ENCODE assay signal across 8 mouse cellular contexts in genomic region chr9:29201163-29202053, GRCm38 (mm10).
DNase-seq lines count a peak whose midpoint lies in the region; ATAC-seq and TF ChIP-seq lines count a peak whose summit lies in the region.

No protein-coding gene starts in this region.

- no peak for ATAC-seq in liver, embryonic 14.5 days (ENCODE audit: insufficient read depth)
- ATAC-seq in liver, embryonic 12.5 days, result no peak
- ATAC-seq in heart, embryonic 13.5 days (ENCODE audit: extremely low read depth, insufficient number of reproducible peaks, low FRiP score, low TSS enrichment), result 0 out of 2 replicates have a peak, but pooled peaks have one; percentile 31
- peak; percentile 80 for ATAC-seq in kidney, embryonic 14.5 days (ENCODE audit: low FRiP score, low TSS enrichment)
- no peak for ATAC-seq in liver, postnatal 0 days

- H3K27me3 ChIP-seq in liver, embryonic 14.5 days (ENCODE audit: control insufficient read depth, insufficient read depth, low read length), result no peaks in the 10 kb centered on the region
- no peaks in the 10 kb centered on the region for H3K27me3 ChIP-seq in liver, embryonic 12.5 days (replicated peaks)
- H3K27me3 ChIP-seq in heart, embryonic 13.5 days (replicated peaks), result no peaks in the 10 kb centered on the region
- H3K27me3 ChIP-seq in kidney, embryonic 14.5 days (ENCODE audit: control insufficient read depth, insufficient read depth, low read length), result no peaks in the 10 kb centered on the region
- H3K27me3 ChIP-seq in liver, postnatal 0 days (ENCODE audit: insufficient read depth, low read length), result no peaks in the 10 kb centered on the region

- no peaks in the 10 kb centered on the region for H3K36me3 ChIP-seq in liver, embryonic 14.5 days (replicated peaks; ENCODE audit: control insufficient read depth, insufficient read depth, low read depth)
- H3K36me3 ChIP-seq in liver, embryonic 12.5 days, result no peaks in the 10 kb centered on the region
- no peaks in the 10 kb centered on the region for H3K36me3 ChIP-seq in heart, embryonic 13.5 days
- no peaks in the 10 kb centered on the region for H3K36me3 ChIP-seq in kidney, embryonic 14.5 days (ENCODE audit: control insufficient read depth, insufficient read depth, low read length)
- no peaks in the 10 kb centered on the region for H3K36me3 ChIP-seq in liver, postnatal 0 days (replicated peaks; ENCODE audit: insufficient read depth, low read length)

- no peak for DNase-seq in liver, embryonic 14.5 days (ENCODE audit: low read depth in 3 of 3, low spot score in 3 of 3)
- DNase-seq in cerebellum, postnatal 36 days, result peak; percentile 70 to 80
- DNase-seq in liver, postnatal 0 days, result no peak
- peak; percentile 9 for DNase-seq in skeletal muscle tissue, adult 2 months (ENCODE audit: low read depth, low spot score)
- DNase-seq in spleen, postnatal 4 days (ENCODE audit: low spot score in 2 of 2), result no peak

- H3K4me1 ChIP-seq in liver, embryonic 14.5 days (replicated peaks; ENCODE audit: control insufficient read depth in 2 of 2, insufficient read depth in 2 of 2, low read length in 1 of 2), result no peaks in the 10 kb centered on the region
- H3K4me1 ChIP-seq in liver, embryonic 12.5 days, result no peaks in the 10 kb centered on the region
- peaks cover 54% of the 10 kb centered on the region for H3K4me1 ChIP-seq in heart, embryonic 13.5 days
- peaks cover 3% of the 10 kb centered on the region; the same call in 1 of the 2 replicates for H3K4me1 ChIP-seq in kidney, embryonic 14.5 days (ENCODE audit: control insufficient read depth, insufficient read depth, low read length)
- H3K4me1 ChIP-seq in liver, postnatal 0 days (ENCODE audit: insufficient read depth), result no peaks in the 10 kb centered on the region

- WGBS in liver, embryonic 14.5 days (ENCODE audit: insufficient replicate concordance), result 50% methylated on average over 14 of the region's 14 CpGs
- 60% methylated on average over 14 of the region's 14 CpGs for WGBS in liver, embryonic 12.5 days (ENCODE audit: insufficient replicate concordance)
- WGBS in heart, embryonic 13.5 days, result 46% methylated on average over 14 of the region's 14 CpGs
- 30% methylated on average over 14 of the region's 14 CpGs for WGBS in kidney, embryonic 14.5 days
- WGBS in liver, postnatal 0 days (ENCODE audit: insufficient replicate concordance), result 54% methylated on average over 14 of the region's 14 CpGs

- TF ChIP-seq EP300 in liver, embryonic 14.5 days (IDR thresholded peaks at IDR 0.05; ENCODE audit: low read depth), result no peak
- no peak for TF ChIP-seq EP300 in liver, postnatal 0 days (IDR thresholded peaks at IDR 0.05; ENCODE audit: low read depth)

- no peak overlapping the region for H3K4me2 ChIP-seq in liver, embryonic 14.5 days (ENCODE audit: low read depth)
- no peak overlapping the region for H3K4me2 ChIP-seq in liver, embryonic 12.5 days
- peak overlapping the region; percentile 38 for H3K4me2 ChIP-seq in heart, embryonic 13.5 days
- no peak overlapping the region for H3K4me2 ChIP-seq in kidney, embryonic 14.5 days (replicated peaks; ENCODE audit: low read depth, low read length)
- H3K4me2 ChIP-seq in liver, postnatal 0 days (ENCODE audit: low read depth, low read length), result no peak overlapping the region

- H3K27ac ChIP-seq in liver, embryonic 14.5 days, result no peak overlapping the region
- no peak overlapping the region for H3K27ac ChIP-seq in liver, embryonic 12.5 days
- H3K27ac ChIP-seq in heart, embryonic 13.5 days (replicated peaks), result peak overlapping the region; percentile 78
- no peak overlapping the region for H3K27ac ChIP-seq in kidney, embryonic 14.5 days (ENCODE audit: low read depth, low read length)
- H3K27ac ChIP-seq in liver, postnatal 0 days (ENCODE audit: low read depth), result no peak overlapping the region

- peak; percentile 5; the same call in 1 of the 2 replicates for TF ChIP-seq CTCF in liver, embryonic 14.5 days (IDR thresholded peaks at IDR 0.05; ENCODE audit: low read depth)
- TF ChIP-seq CTCF in liver, postnatal 0 days (IDR thresholded peaks at IDR 0.05; ENCODE audit: low read depth), result 0 out of 2 replicates have a peak, but pooled peaks have one; percentile 17

- H3K9ac ChIP-seq in liver, embryonic 14.5 days (replicated peaks), result no peak overlapping the region
- no peak overlapping the region for H3K9ac ChIP-seq in liver, embryonic 12.5 days
- H3K9ac ChIP-seq in heart, embryonic 13.5 days, result no peak overlapping the region
- no peak overlapping the region for H3K9ac ChIP-seq in kidney, embryonic 14.5 days (ENCODE audit: low read depth, low read length)
- H3K9ac ChIP-seq in liver, postnatal 0 days (replicated peaks), result no peak overlapping the region

- H3K9me3 ChIP-seq in liver, embryonic 14.5 days (ENCODE audit: control insufficient read depth, low read length), result no peaks in the 10 kb centered on the region
- no peaks in the 10 kb centered on the region for H3K9me3 ChIP-seq in liver, embryonic 12.5 days (replicated peaks)
- no peaks in the 10 kb centered on the region for H3K9me3 ChIP-seq in heart, embryonic 13.5 days
- H3K9me3 ChIP-seq in kidney, embryonic 14.5 days (ENCODE audit: control insufficient read depth, low read length), result no peaks in the 10 kb centered on the region
- no peaks in the 10 kb centered on the region for H3K9me3 ChIP-seq in liver, postnatal 0 days (ENCODE audit: low read length)

- no peak overlapping the region for H3K4me3 ChIP-seq in liver, embryonic 14.5 days (ENCODE audit: insufficient read depth in 1 of 2, low read depth in 2 of 2, low read length in 2 of 2)
- no peak overlapping the region for H3K4me3 ChIP-seq in liver, embryonic 12.5 days
- no peak overlapping the region for H3K4me3 ChIP-seq in heart, embryonic 13.5 days
- H3K4me3 ChIP-seq in kidney, embryonic 14.5 days (ENCODE audit: low read length), result no peak overlapping the region
- H3K4me3 ChIP-seq in liver, postnatal 0 days (ENCODE audit: low read depth, low read length), result no peak overlapping the region

Comparison
In these comparisons a context has a peak if more than half of its experiments do, and no peak if none do; other contexts are left out.
1. ATAC-seq: peak in heart, embryonic 13.5 days (single experiment) and kidney, embryonic 14.5 days (single experiment); none in liver, embryonic 14.5 days (single experiment), liver, embryonic 12.5 days (single experiment) and liver, postnatal 0 days (single experiment).
2. DNase-seq: peak in cerebellum, postnatal 36 days (2 of 2) and skeletal muscle tissue, adult 2 months (single experiment); none in liver, embryonic 14.5 days (0 of 3), liver, postnatal 0 days (single experiment) and spleen, postnatal 4 days (0 of 2).